ENCODE assay signal across 9 mouse cellular contexts in genomic region chr9:106123599-106123998, GRCm38 (mm10). TPM values are rescaled to one million over a fixed set of nuclear protein-coding genes. Genes with fewer than 3 reads are reported as not detected.
DNase-seq lines count a peak whose midpoint lies in the region; ATAC-seq and TF ChIP-seq lines count a peak whose summit lies in the region.
"Had no signal": no experiment of that assay in that cellular context is flagged by ENCODE, and none has a peak within 500 bp of the region (broad histone marks: within the 10 kb centered on the region; RNA-seq: fewer than 3 reads in every experiment).

No protein-coding gene starts in this region.

- H3K4me1 ChIP-seq in cerebellum, adult 2 months (ENCODE audit: control insufficient read depth, insufficient read depth, low read length), result no peaks in the 10 kb centered on the region; the same call in 1 of the 2 replicates
- H3K4me1 ChIP-seq in liver, embryonic 12.5 days, result no peaks in the 10 kb centered on the region

- no peak for TF ChIP-seq POLR2A in cerebellum, adult 2 months (IDR thresholded peaks at IDR 0.05; ENCODE audit: borderline replicate concordance, insufficient read depth, low read length)

- intact Hi-C loops in left cerebral cortex, postnatal 25 days (cut with DNase I), result loop anchor here (10.0 kb wide), 1 partner anchor 719 kb away; no protein-coding TSS in a partner anchor

- no peaks in the 10 kb centered on the region for H3K36me3 ChIP-seq in liver, embryonic 12.5 days

- H3K9me3 ChIP-seq in liver, embryonic 12.5 days (replicated peaks), result no peaks in the 10 kb centered on the region

- WGBS in cerebellum, adult 2 months, result 56% methylated on average over 4 of the region's 4 CpGs
- WGBS in liver, embryonic 12.5 days (ENCODE audit: insufficient replicate concordance), result 34% methylated on average over 4 of the region's 4 CpGs

- ATAC-seq in liver, embryonic 12.5 days, result no peak

- DNase-seq in cerebellum, adult 2 months, result peak; percentile 29 to 37
- DNase-seq in cerebellum, adult 8-10 months, result no peak
- DNase-seq in liver, result peak; percentile 13
- DNase-seq in c-Kit-positive CD71-positive TER-119-positive erythroid progenitor cells, embryonic 14.5 days (ENCODE audit: low spot score), result peak; percentile 7
- peak; percentile 52 to 68 for DNase-seq in left cerebral cortex, postnatal 25 days (ENCODE audit: low spot score in 2 of 2)
- peak; percentile 30 for DNase-seq in right cerebral cortex, postnatal 14 days
- DNase-seq in gastrocnemius, adult 8-10 months (ENCODE audit: low spot score in 2 of 2), result no peak

- no peaks in the 10 kb centered on the region for H3K27me3 ChIP-seq in cerebellum, adult 2 months (ENCODE audit: control insufficient read depth, insufficient read depth, low read length)
- H3K27me3 ChIP-seq in liver, embryonic 12.5 days (replicated peaks), result no peaks in the 10 kb centered on the region

- no peak overlapping the region for H3K4me2 ChIP-seq in liver, embryonic 12.5 days

- TF ChIP-seq CTCF in cerebellum, adult 2 months (IDR thresholded peaks at IDR 0.05; ENCODE audit: borderline replicate concordance, insufficient read depth, low read depth, low read length), result peak; percentile 79

- H3K27ac ChIP-seq in cerebellum, adult 2 months (ENCODE audit: insufficient read depth, low read length), result no peak overlapping the region
- no peak overlapping the region for H3K27ac ChIP-seq in liver, embryonic 12.5 days
- H3K27ac ChIP-seq: macrophage had no signal

- no peak overlapping the region for H3K4me3 ChIP-seq in cerebellum, adult 2 months (replicated peaks; ENCODE audit: insufficient read depth, low read depth, low read length)
- no peak overlapping the region for H3K4me3 ChIP-seq in liver, embryonic 12.5 days

- no peak overlapping the region for H3K9ac ChIP-seq in liver, embryonic 12.5 days

RNA-seq across cellular contexts. Expression of gene Col6a4, which starts 27.0 kb away (rescaled TPM):
- polyA plus RNA-seq in cerebellum, adult 2 months (2012; rRNA removed), result 0.30 and 1.1 TPM in 2 replicates
- polyA plus RNA-seq in liver, embryonic 12.5 days (2016; fragmentation: Nextera tagmentation; extraction: Ambion mirVana), result 0.01 and 0.05 TPM in 2 replicates
- 1 to 10 TPM; 1.8 to 2.7 TPM for total RNA-seq in left cerebral cortex, postnatal 25 days (2021)
- not detected for total RNA-seq in gastrocnemius, adult 8-10 months (2022)
- polyA plus RNA-seq: macrophage had no signal

RNA-seq across cellular contexts. Expression of gene Glyctk, which starts 34.3 kb away (rescaled TPM):
- 1.7 and 2.2 TPM in 2 replicates for polyA plus RNA-seq in cerebellum, adult 2 months (2012; rRNA removed)
- 14.1 and 15.7 TPM in 2 replicates for polyA plus RNA-seq in liver, embryonic 12.5 days (2016; fragmentation: Nextera tagmentation; extraction: Ambion mirVana)
- total RNA-seq in left cerebral cortex, postnatal 25 days (2021), result 1 to 10 TPM; 3.3 to 5.3 TPM
- total RNA-seq in gastrocnemius, adult 8-10 months (2022), result 1 to 10 TPM in 1 of 4 experiments, under 1 TPM in 3; 0.61 to 1.5 (median 0.82) TPM

RNA-seq across cellular contexts. Expression of gene Wdr82, which starts 47.1 kb away (rescaled TPM):
- 137 and 140 TPM in 2 replicates for polyA plus RNA-seq in cerebellum, adult 2 months (2012; rRNA removed)
- polyA plus RNA-seq in liver, embryonic 12.5 days (2016; fragmentation: Nextera tagmentation; extraction: Ambion mirVana), result 11.5 and 11.8 TPM in 2 replicates
- 100 to 1,000 TPM; 136 to 141 TPM for total RNA-seq in left cerebral cortex, postnatal 25 days (2021)
- total RNA-seq in gastrocnemius, adult 8-10 months (2022), result 10 to 100 TPM; 15.4 to 25.2 (median 18.1) TPM

Comparison
In these comparisons a context has a peak if more than half of its experiments do, and no peak if none do; other contexts are left out.
1. DNase-seq: peak in cerebellum, adult 2 months (2 of 2), liver (single experiment), c-Kit-positive CD71-positive TER-119-positive erythroid progenitor cells, embryonic 14.5 days (single experiment), left cerebral cortex, postnatal 25 days (2 of 2) and right cerebral cortex, postnatal 14 days (single experiment); none in cerebellum, adult 8-10 months (single experiment) and gastrocnemius, adult 8-10 months (0 of 2).
2. RNA of gene Wdr82, which starts 47.1 kb away (total RNA-seq): 136 to 141 TPM in left cerebral cortex, postnatal 25 days; 15.4 to 25.2 TPM in gastrocnemius, adult 8-10 months; every median in the first group is over 4 times any median in the second.